Mouse (Mus musculus) adrenal gland (tissue): ENCODE data around the gene Tbx6.
"Not testable (repeated sequence)": the region's sequence is repeated elsewhere in the genome, so short reads cannot be mapped to it uniquely, and the experiment has no call there.

Experiments
- intact Hi-C: fragments of 180-260 bp; cut with DNase I; formaldehyde crosslinking; loops from one replicate; pipeline ENCODE4 v1.15.1; 2025

The Tbx6 gene

GRCm38 (mm10) chr7:126765540-126765939 lies 15.7 kb upstream of the Tbx6 start:
- intact Hi-C loops, result no loop called here

GRCm38 (mm10) chr7:126766201-126766600 lies 15.1 kb upstream of the Tbx6 start, which contains the start of gene Gdpd3:
TSS of gene Gdpd3 (plus strand) at chr7:126766334.
- intact Hi-C loops, result no loop called here

- intact Hi-C loops, result no loop called here
Measured at GRCm38 (mm10) chr7:126767001-126767400, 14.3 kb upstream of the Tbx6 start.

- intact Hi-C loops, result no loop called here
Measured at GRCm38 (mm10) chr7:126770784-126771183, 10.5 kb upstream of the Tbx6 start.

- intact Hi-C loops, result no loop called here
Measured at GRCm38 (mm10) chr7:126773351-126773750, 7.9 kb upstream of the Tbx6 start.

- intact Hi-C loops, result no loop called here
Measured at GRCm38 (mm10) chr7:126774463-126774862, 6.8 kb upstream of the Tbx6 start.

- intact Hi-C loops, result no loop called here
Measured at GRCm38 (mm10) chr7:126775185-126775977, 5.9 kb upstream of the Tbx6 start.

GRCm38 (mm10) chr7:126775978-126776234 lies 5.4 kb upstream of the Tbx6 start:
- intact Hi-C loops, result no loop called here

GRCm38 (mm10) chr7:126776598-126777057 lies 4.7 kb upstream of the Tbx6 start, which contains the start of gene Ypel3:
TSS of gene Ypel3 (plus strand) at chr7:126776955.
- intact Hi-C loops, result no loop called here

GRCm38 (mm10) chr7:126777476-126777875 lies 3.8 kb upstream of the Tbx6 start:
- intact Hi-C loops, result no loop called here

- intact Hi-C loops, result no loop called here
Measured at GRCm38 (mm10) chr7:126778147-126778546, 3.1 kb upstream of the Tbx6 start.

- intact Hi-C loops, result not testable (repeated sequence)
Measured at GRCm38 (mm10) chr7:126779101-126779500, 2.2 kb upstream of the Tbx6 start.

GRCm38 (mm10) chr7:126779983-126780970 lies 1.0 kb upstream of the Tbx6 start:
- intact Hi-C loops, result no loop called here

- intact Hi-C loops, result no loop called here
Measured at GRCm38 (mm10) chr7:126781661-126782370, 533 bp downstream of the Tbx6 start.

GRCm38 (mm10) chr7:126782693-126783092 lies 1.4 kb downstream of the Tbx6 start:
- intact Hi-C loops, result no loop called here

- intact Hi-C loops, result no loop called here
Measured at GRCm38 (mm10) chr7:126784469-126784868, 3.2 kb downstream of the Tbx6 start.

- intact Hi-C loops, result no loop called here
Measured at GRCm38 (mm10) chr7:126785056-126785455, 3.8 kb downstream of the Tbx6 start.

GRCm38 (mm10) chr7:126786142-126786541 lies 4.9 kb downstream of the Tbx6 start:
- intact Hi-C loops, result no loop called here

GRCm38 (mm10) chr7:126789141-126789540 lies 7.9 kb downstream of the Tbx6 start:
- intact Hi-C loops, result no loop called here

GRCm38 (mm10) chr7:126791851-126792720 lies 10.8 kb downstream of the Tbx6 start, which contains the start of gene Ppp4c:
TSS of gene Ppp4c (minus strand) at chr7:126792496.
- intact Hi-C loops, result no loop called here
